ENCODE assay signal across 8 mouse cellular contexts in genomic region chr7:25076663-25077413, GRCm38 (mm10). TPM values are rescaled to one million over a fixed set of nuclear protein-coding genes. Genes with fewer than 3 reads are reported as not detected.
DNase-seq lines count a peak whose midpoint lies in the region; ATAC-seq and TF ChIP-seq lines count a peak whose summit lies in the region.

No protein-coding gene starts in this region.

- H3K36me3 ChIP-seq in megakaryocyte, embryonic 14.5 days (replicated peaks; ENCODE audit: low read length), result peaks cover 31% of the 10 kb centered on the region

- peak overlapping the region; percentile 70 for H3K4me3 ChIP-seq in cortical plate, adult 2 months (ENCODE audit: insufficient read depth, low read length)
- peak overlapping the region; percentile 97 for H3K4me3 ChIP-seq in megakaryocyte, embryonic 14.5 days (replicated peaks)

- peak; percentile 96 to 98 for DNase-seq in gastrocnemius, adult 8-10 months (ENCODE audit: low spot score in 2 of 2)
- peak; percentile 91 for DNase-seq in hindlimb bud, embryonic 11.5 days (ENCODE audit: extremely low spot score, low read depth, low spot score)
- peak; percentile 91 to 99 for DNase-seq in left cerebral cortex, adult 8-10 months (ENCODE audit: low spot score in 2 of 2)
- DNase-seq in right cerebral cortex, postnatal 10 days (ENCODE audit: low spot score in 2 of 2), result peak; percentile 99 to 100
- DNase-seq in urinary bladder, postnatal 25 days (ENCODE audit: low spot score), result peak; percentile 88

- peak; percentile 82 for TF ChIP-seq POLR2A in cortical plate, adult 2 months (IDR thresholded peaks at IDR 0.05; ENCODE audit: extremely low read depth, insufficient read depth, low read length)

- H3K27me3 ChIP-seq in megakaryocyte, embryonic 14.5 days (replicated peaks), result peaks cover 6% of the 10 kb centered on the region

- H3K4me1 ChIP-seq in cortical plate, adult 2 months (ENCODE audit: control insufficient read depth, insufficient read depth, low read length), result peaks cover 8% of the 10 kb centered on the region; the same call in 1 of the 2 replicates
- peaks cover 88% of the 10 kb centered on the region for H3K4me1 ChIP-seq in megakaryocyte, embryonic 14.5 days

- no peaks in the 10 kb centered on the region for H3K9me3 ChIP-seq in megakaryocyte, embryonic 14.5 days

- ATAC-seq in activated CD4-positive, CD25-positive, alpha-beta regulatory T cell, adult 4 months, result peak; percentile 97

- TF ChIP-seq CTCF in cortical plate, adult 2 months (IDR thresholded peaks at IDR 0.05; ENCODE audit: extremely low read depth, insufficient read depth, low read length), result no peak

- peak overlapping the region; percentile 88 for H3K27ac ChIP-seq in cortical plate, adult 2 months (ENCODE audit: insufficient read depth, low read length)

RNA-seq across cellular contexts. Expression of gene Zfp574, which starts 4.5 kb away (rescaled TPM):
- polyA plus RNA-seq in activated CD4-positive, CD25-positive, alpha-beta regulatory T cell, adult 4 months (2017; shearing (Covaris generic)), result 10 to 100 TPM in 1 of 2 experiments, 1 to 10 TPM in 1; 8.9 to 14.2 TPM
- polyA plus RNA-seq in cortical plate, adult 2 months (2012; rRNA removed), result 36.6 and 39.2 TPM in 2 replicates
- 1 to 10 TPM; 6.5 to 9.3 (median 9.0) TPM for total RNA-seq in gastrocnemius, adult 8-10 months (2022)
- 10 to 100 TPM; 36.8 to 40.0 (median 37.1) TPM for total RNA-seq in left cerebral cortex, adult 8-10 months (2022)
- polyA plus RNA-seq in megakaryocyte, embryonic 14.5 days (2012; ENCODE audit: insufficient read depth, low replicate concordance), result 21.6 and 42.6 TPM in 2 replicates

RNA-seq across cellular contexts. Expression of gene Grik5, which starts 4.7 kb away (rescaled TPM):
- 1 to 10 TPM; 2.2 to 2.4 TPM for polyA plus RNA-seq in activated CD4-positive, CD25-positive, alpha-beta regulatory T cell, adult 4 months (2017; shearing (Covaris generic))
- polyA plus RNA-seq in cortical plate, adult 2 months (2012; rRNA removed), result 191 and 201 TPM in 2 replicates
- total RNA-seq in gastrocnemius, adult 8-10 months (2022), result 1 to 10 TPM; 1.3 to 3.2 (median 2.2) TPM
- total RNA-seq in left cerebral cortex, adult 8-10 months (2022), result 100 to 1,000 TPM; 201 to 224 (median 207) TPM
- 6.5 and 20.1 TPM in 2 replicates for polyA plus RNA-seq in megakaryocyte, embryonic 14.5 days (2012; ENCODE audit: insufficient read depth, low replicate concordance)

Comparison
In these comparisons a context has a peak if more than half of its experiments do, and no peak if none do; other contexts are left out.
1. Peak in every context shown above with its lines: DNase-seq, ATAC-seq, H3K4me3 ChIP-seq and H3K27ac ChIP-seq.